Mouse (Mus musculus): Measurements from ENCODE around the gene Fam129c.

- TF ChIP-seq CTCF (IDR thresholded peaks at IDR 0.05; ENCODE audit: low read depth) (no peak), EP300 (IDR thresholded peaks at IDR 0.05; ENCODE audit: low read depth) (no peak)
These were observed 33.3 kb downstream of the Fam129c start for GRCm38 (mm10) chr8:71630761-71631160.
